Mouse (Mus musculus): Measurements from ENCODE around the gene Riox1. TPM values are rescaled to one million over a fixed set of nuclear protein-coding genes. Genes with fewer than 3 reads are reported as not detected.
A peak's percentile ranks its signal among the peaks of the same experiment; 100 is the strongest.
"Not testable (repeated sequence)": the region's sequence is repeated elsewhere in the genome, so short reads cannot be mapped to it uniquely, and the experiment has no call there.

Riox1 gene
- polyA plus RNA-seq, 1 experiment from 2014 or later, result 14.2 TPM

GRCm38 (mm10) chr12:83989378-83989777 is 39.0 kb downstream of the Riox1 start:
- Histone ChIP-seq H3K4me3 (no peak overlapping the region), H3K4me1 (peaks cover 19% of the 10 kb centered on the region), H3K9ac (no peak overlapping the region), H3K9me3 (no peaks in the 10 kb centered on the region), H3K4me2 (no peak overlapping the region), H3K27ac (no peak overlapping the region), H3K36me3 (peaks cover 6% of the 10 kb centered on the region; the same call in 1 of the 2 replicates), H3K27me3 (no peaks in the 10 kb centered on the region)
- ATAC-seq (ENCODE audit: borderline replicate concordance, extremely low read depth, low FRiP score, low TSS enrichment), result no peak
- WGBS, result 88% methylated on average over 4 of the region's 4 CpGs

- ATAC-seq (ENCODE audit: borderline replicate concordance, extremely low read depth, low FRiP score, low TSS enrichment), result no peak
- H3K4me3 ChIP-seq, result no peak overlapping the region
- 42% methylated on average over 2 of the region's 2 CpGs for WGBS
- H3K9ac ChIP-seq, result no peak overlapping the region
- H3K4me2 ChIP-seq, result no peak overlapping the region
- no peaks in the 10 kb centered on the region for H3K9me3 ChIP-seq
- no peak overlapping the region for H3K27ac ChIP-seq
- no peaks in the 10 kb centered on the region for H3K27me3 ChIP-seq
- peaks cover 7% of the 10 kb centered on the region; the same call in 1 of the 2 replicates for H3K36me3 ChIP-seq
- H3K4me1 ChIP-seq, result peaks cover 11% of the 10 kb centered on the region
Measured at GRCm38 (mm10) chr12:83997221-83997620, 46.8 kb downstream of the Riox1 start.

DNA sequence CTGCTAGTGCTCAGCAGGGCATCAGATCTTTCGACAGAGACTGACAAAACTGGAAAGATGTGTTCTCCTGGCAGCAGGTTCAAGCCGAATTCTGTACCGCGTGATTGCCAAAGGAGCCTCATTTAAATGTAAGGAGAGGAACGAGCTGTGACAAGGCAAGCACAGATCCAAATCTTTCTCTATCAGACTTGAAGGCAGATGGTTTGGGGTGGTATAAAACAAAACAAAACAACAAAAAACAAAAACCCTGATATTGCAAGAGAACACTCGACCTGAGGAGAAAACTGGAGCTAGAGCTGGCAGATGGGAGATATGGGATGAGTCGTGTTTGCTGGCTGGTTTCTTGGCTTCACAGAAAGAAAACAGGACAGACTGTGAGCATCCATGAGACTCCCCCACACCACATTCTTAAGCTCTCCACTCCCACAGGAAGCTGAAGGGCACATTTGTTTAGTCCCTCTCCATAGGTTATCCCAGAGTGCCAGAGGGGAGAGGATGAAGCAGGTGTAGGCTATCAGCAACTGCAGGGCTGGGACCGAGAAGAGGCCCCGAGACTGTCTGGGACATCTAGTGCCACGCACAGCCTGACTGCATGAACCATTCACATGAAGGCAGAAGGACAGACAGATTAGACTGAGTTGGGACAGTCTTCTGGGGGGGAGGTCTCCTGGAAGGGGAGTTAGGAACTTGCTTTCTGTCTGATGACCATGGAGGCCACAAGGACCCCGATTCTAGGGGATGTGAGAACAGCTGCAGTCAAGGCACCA is 48.1 kb downstream of the Riox1 start:
- no peak; the same call in 1 of the 2 replicates for ATAC-seq (ENCODE audit: borderline replicate concordance, extremely low read depth, low FRiP score, low TSS enrichment)
- H3K4me3 ChIP-seq, result no peak overlapping the region
- peaks cover 3% of the 10 kb centered on the region; the same call in 1 of the 2 replicates for H3K36me3 ChIP-seq
- H3K4me2 ChIP-seq, result no peak overlapping the region
- no peak overlapping the region for H3K9ac ChIP-seq
- 34% methylated on average over 11 of the region's 11 CpGs for WGBS
- no peaks in the 10 kb centered on the region for H3K9me3 ChIP-seq
- no peak overlapping the region for H3K27ac ChIP-seq
- H3K27me3 ChIP-seq, result no peaks in the 10 kb centered on the region
- peaks cover 11% of the 10 kb centered on the region for H3K4me1 ChIP-seq

- ATAC-seq (ENCODE audit: borderline replicate concordance, extremely low read depth, low FRiP score, low TSS enrichment), result peak; percentile 49
- not testable (repeated sequence) for H3K4me3 ChIP-seq, H3K4me2 ChIP-seq, H3K27me3 ChIP-seq, H3K27ac ChIP-seq, H3K36me3 ChIP-seq, H3K9ac ChIP-seq, H3K9me3 ChIP-seq
- 24% methylated on average over 8 of the region's 8 CpGs for WGBS
- peaks cover 11% of the 10 kb centered on the region for H3K4me1 ChIP-seq
Measured at GRCm38 (mm10) chr12:83999237-83999636, 48.8 kb downstream of the Riox1 start.

DNA sequence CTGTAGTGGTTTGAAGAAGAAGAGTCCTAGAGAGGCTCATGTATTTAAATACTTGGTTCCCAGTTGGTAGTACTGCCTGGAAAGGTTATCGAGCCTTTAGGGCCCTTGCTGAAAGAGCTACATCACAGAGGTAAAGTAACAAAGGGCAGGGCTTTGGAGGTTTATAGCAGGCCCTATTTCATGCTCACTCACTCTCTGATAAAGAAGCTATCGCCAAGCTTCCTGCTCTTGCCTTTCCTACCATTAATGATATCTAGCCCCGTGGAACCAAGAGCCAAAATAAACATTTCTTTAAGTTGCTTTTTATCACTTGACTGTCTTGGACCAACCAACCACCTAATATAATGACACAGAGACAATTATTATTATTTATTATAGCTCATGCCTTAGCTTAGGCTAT is 50.0 kb downstream of the Riox1 start:
- Histone ChIP-seq H3K9me3 (no peaks in the 10 kb centered on the region), H3K4me2 (no peak overlapping the region), H3K36me3 (no peaks in the 10 kb centered on the region), H3K4me1 (peaks cover 11% of the 10 kb centered on the region), H3K27me3 (no peaks in the 10 kb centered on the region), H3K27ac (no peak overlapping the region), H3K9ac (no peak overlapping the region), H3K4me3 (no peak overlapping the region)
- 34% methylated on average over 3 of the region's 3 CpGs for WGBS
- no peak for ATAC-seq (ENCODE audit: borderline replicate concordance, extremely low read depth, low FRiP score, low TSS enrichment)

Other genes starting within 250 kb of the Riox1 start
- 0.69 and 0.93 TPM in 2 replicates for gene Papln, start 187.0 kb upstream of the Riox1 start, polyA plus RNA-seq (2015; fragmentation: Nextera tagmentation; extraction: Ambion mirVana)
- 36.8 and 40.9 TPM in 2 replicates for gene Numb, start 28.7 kb upstream of the Riox1 start, polyA plus RNA-seq (2015; fragmentation: Nextera tagmentation; extraction: Ambion mirVana)
- not detected in 2 replicates for gene Heatr4, start 34.2 kb downstream of the Riox1 start, polyA plus RNA-seq (2015; fragmentation: Nextera tagmentation; extraction: Ambion mirVana)
- 36.2 and 41.2 TPM in 2 replicates for gene Acot2, start 37.3 kb downstream of the Riox1 start, polyA plus RNA-seq (2015; fragmentation: Nextera tagmentation; extraction: Ambion mirVana)
- gene Acot1, start 58.9 kb downstream of the Riox1 start, polyA plus RNA-seq (2015; fragmentation: Nextera tagmentation; extraction: Ambion mirVana), result 85.5 and 92.8 TPM in 2 replicates
- gene Acot4, start 87.8 kb downstream of the Riox1 start, polyA plus RNA-seq (2015; fragmentation: Nextera tagmentation; extraction: Ambion mirVana), result 0.44 and 0.50 TPM in 2 replicates
- not detected in 2 replicates for gene Gm49366, start 88.3 kb downstream of the Riox1 start, polyA plus RNA-seq (2015; fragmentation: Nextera tagmentation; extraction: Ambion mirVana)
- gene Acot3, start 101.5 kb downstream of the Riox1 start, polyA plus RNA-seq (2015; fragmentation: Nextera tagmentation; extraction: Ambion mirVana), result 0.30 and 0.33 TPM in 2 replicates
- not detected in 2 replicates for gene Acot5, start 118.7 kb downstream of the Riox1 start, polyA plus RNA-seq (2015; fragmentation: Nextera tagmentation; extraction: Ambion mirVana)
- gene Acot6, start 150.0 kb downstream of the Riox1 start, polyA plus RNA-seq (2015; fragmentation: Nextera tagmentation; extraction: Ambion mirVana), result 1.6 TPM in 2 replicates
- 4.8 and 6.1 TPM in 2 replicates for gene Dnal1, start 163.8 kb downstream of the Riox1 start, polyA plus RNA-seq (2015; fragmentation: Nextera tagmentation; extraction: Ambion mirVana)
- 1.8 TPM in 2 replicates for gene Pnma1, start 197.9 kb downstream of the Riox1 start, polyA plus RNA-seq (2015; fragmentation: Nextera tagmentation; extraction: Ambion mirVana)